Mouse (Mus musculus): ENCODE data around the gene Sap30l.

- TF ChIP-seq CTCF (IDR thresholded peaks at IDR 0.05; ENCODE audit: extremely low read depth, insufficient read length, insufficient replicate concordance, low read depth, low read length) (no peak), POLR2A (IDR thresholded peaks at IDR 0.05; ENCODE audit: low read depth, low read length) (no peak)
Measured at GRCm38 (mm10) chr11:57767171-57767570, 34.3 kb upstream of the Sap30l start.

Measured in small intestine, adult 2 months (tissue).